Mouse (Mus musculus): ENCODE data around the gene Vmn1r197.
"Not testable (repeated sequence)": the region's sequence is repeated elsewhere in the genome, so short reads cannot be mapped to it uniquely, and the experiment has no call there.

DNA sequence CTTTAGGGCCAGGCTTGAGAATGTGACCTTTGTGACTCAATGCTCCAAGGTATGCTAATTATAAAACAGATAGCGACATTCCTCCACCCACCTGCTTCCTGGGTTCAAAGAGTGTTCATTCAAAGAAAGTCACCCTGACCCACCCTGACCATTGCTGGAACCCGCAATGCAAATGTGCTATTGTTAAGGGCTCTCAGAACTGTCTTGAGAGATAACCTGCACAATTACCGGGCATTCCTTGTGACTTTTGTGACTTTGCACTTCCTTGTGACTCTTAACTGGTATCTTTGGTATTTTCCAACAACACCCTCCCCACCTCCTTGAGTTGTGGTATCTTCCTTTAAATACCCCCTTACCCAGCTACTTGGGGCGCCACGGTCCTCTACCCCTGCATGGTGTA, 16.3 kb upstream of the Vmn1r197 start:
- TF ChIP-seq CTCF, POLR2A (IDR thresholded peaks at IDR 0.05; ENCODE audit: insufficient read depth, low read depth, low read length): not testable (repeated sequence)

All from olfactory bulb, adult 2 months (tissue).